Mouse (Mus musculus): ENCODE measurements around the gene Mapk9. TPM values are rescaled to one million over a fixed set of nuclear protein-coding genes. Genes with fewer than 3 reads are reported as not detected.
A peak's percentile ranks its signal among the peaks of the same experiment; 100 is the strongest.

Mapk9 gene
- polyA plus RNA-seq, 1 experiment from 2014 or later, result 41.7 TPM

DNA sequence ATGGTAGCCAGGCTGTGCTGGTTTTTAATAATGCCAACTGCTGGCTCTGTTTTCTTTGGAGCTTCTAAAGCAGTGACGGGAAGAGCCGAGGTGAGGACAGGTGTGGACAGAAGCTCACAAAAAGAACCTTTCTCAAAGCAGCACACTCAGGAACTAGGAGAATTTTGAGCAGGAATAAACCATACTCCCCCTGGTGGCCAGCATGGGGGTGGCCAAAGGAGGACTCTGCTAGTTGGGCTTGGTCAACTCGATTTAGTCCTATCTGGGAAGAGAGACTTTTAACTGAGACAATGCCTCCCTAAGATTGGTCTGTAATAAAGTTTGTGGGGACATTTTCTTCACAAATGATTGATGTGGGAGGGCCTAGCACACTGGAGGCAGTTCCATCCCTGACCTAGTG lies 1.6 kb upstream of the Mapk9 start:
- no peak overlapping the region for H3K9ac ChIP-seq (ENCODE audit: low read depth, low read length)
- 37% methylated on average over 3 of the region's 3 CpGs for WGBS
- no peak for ATAC-seq (ENCODE audit: low read depth)

DNA sequence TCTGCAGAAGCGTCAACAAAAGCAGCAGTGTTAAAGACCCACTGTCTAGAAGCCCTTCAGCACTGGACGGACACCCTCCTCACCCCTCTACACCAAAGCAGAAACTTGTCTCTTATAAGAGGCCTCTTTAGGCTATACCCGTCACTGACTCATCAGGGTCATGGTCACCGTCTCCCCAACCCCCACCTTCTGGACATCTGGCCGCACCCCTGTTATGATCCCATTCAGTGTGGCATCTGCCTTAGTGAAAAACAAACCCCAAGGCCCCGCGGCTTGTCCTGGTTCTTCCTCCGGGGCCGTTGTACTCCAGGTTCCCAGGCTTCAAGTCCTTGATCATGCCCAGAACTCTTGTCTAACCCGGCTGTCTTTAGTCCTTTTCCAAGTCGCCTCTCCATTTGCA lies 593 bp upstream of the Mapk9 start:
- Histone ChIP-seq H3K9ac (ENCODE audit: low read depth, low read length) (peak overlapping the region; percentile 92), H3K4me3 (ENCODE audit: low read depth, low read length) (peak overlapping the region; percentile 93), H3K27ac (replicated peaks; ENCODE audit: low read depth, low read length) (no peak overlapping the region), H3K4me2 (ENCODE audit: low read depth, low read length) (peak overlapping the region; percentile 75), H3K9me3 (ENCODE audit: control insufficient read depth, low read length) (no peaks in the 10 kb centered on the region), H3K4me1 (ENCODE audit: control insufficient read depth, insufficient read depth, low read length) (peaks cover 21% of the 10 kb centered on the region; the same call in 1 of the 2 replicates), H3K36me3 (ENCODE audit: control insufficient read depth, insufficient read depth, low read length) (no peaks in the 10 kb centered on the region), H3K27me3 (replicated peaks; ENCODE audit: control insufficient read depth, insufficient read depth, low read length) (no peaks in the 10 kb centered on the region)
- ATAC-seq (ENCODE audit: low read depth) (no peak), DNase-seq (ENCODE audit: low spot score) (no peak)
- 45% methylated on average over 11 of the region's 11 CpGs for WGBS

More for the DNA sequence above, 1.6 kb upstream of the Mapk9 start:
- Histone ChIP-seq H3K4me2 (ENCODE audit: low read depth, low read length) (no peak overlapping the region), H3K4me3 (ENCODE audit: low read depth, low read length) (no peak overlapping the region), H3K36me3 (ENCODE audit: control insufficient read depth, insufficient read depth, low read length) (no peaks in the 10 kb centered on the region), H3K9me3 (ENCODE audit: control insufficient read depth, low read length) (no peaks in the 10 kb centered on the region), H3K27ac (replicated peaks; ENCODE audit: low read depth, low read length) (no peak overlapping the region), H3K4me1 (ENCODE audit: control insufficient read depth, insufficient read depth, low read length) (peaks cover 21% of the 10 kb centered on the region; the same call in 1 of the 2 replicates), H3K27me3 (replicated peaks; ENCODE audit: control insufficient read depth, insufficient read depth, low read length) (no peaks in the 10 kb centered on the region)
- DNase-seq (ENCODE audit: low spot score), result no peak

DNA sequence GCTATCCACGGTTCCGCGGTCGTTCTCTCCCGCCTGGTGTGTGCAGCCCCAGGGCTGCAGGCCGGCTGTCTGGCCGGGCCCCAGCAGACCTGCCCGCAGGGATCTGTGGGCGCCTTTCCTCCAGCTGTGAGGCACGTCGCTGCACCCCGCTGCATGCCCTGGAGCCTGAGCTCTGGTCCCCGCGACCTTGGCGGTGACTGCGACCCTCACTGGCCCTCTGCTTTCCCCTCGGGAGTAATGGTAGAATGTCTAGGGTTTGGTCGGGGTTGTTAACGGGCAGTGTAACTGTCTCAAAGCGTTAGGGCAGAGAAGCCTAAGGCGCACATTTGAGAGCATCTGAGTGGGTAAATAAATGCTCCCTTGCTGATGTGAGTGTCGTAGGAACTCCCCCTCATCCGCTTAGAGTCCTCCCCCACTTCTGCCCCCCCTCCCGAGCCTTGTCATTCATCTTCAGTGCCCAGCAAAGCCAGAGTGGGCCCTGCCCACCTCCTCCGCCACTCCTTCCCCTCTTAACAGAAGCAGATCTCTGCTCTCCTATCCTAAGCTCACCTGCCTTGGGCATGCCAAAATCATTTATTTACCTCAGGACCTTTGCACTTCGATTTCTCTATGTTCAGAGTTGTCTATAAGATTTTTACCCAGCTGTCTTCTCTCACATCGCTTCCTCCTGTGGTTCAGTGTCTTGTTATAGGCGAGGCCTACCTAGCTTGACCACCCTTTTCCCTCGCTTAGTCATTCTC lies 690 bp downstream of the Mapk9 start:
- ATAC-seq (ENCODE audit: low read depth), result no peak; the same call in 1 of the 2 replicates
- Histone ChIP-seq H3K27ac (replicated peaks; ENCODE audit: low read depth, low read length) (peak overlapping the region; percentile 72), H3K27me3 (replicated peaks; ENCODE audit: control insufficient read depth, insufficient read depth, low read length) (no peaks in the 10 kb centered on the region), H3K36me3 (ENCODE audit: control insufficient read depth, insufficient read depth, low read length) (no peaks in the 10 kb centered on the region), H3K4me2 (ENCODE audit: low read depth, low read length) (peak overlapping the region; percentile 75), H3K9ac (ENCODE audit: low read depth, low read length) (peak overlapping the region; percentile 92), H3K4me3 (ENCODE audit: low read depth, low read length) (peak overlapping the region; percentile 93), H3K4me1 (ENCODE audit: control insufficient read depth, insufficient read depth, low read length) (peaks cover 21% of the 10 kb centered on the region; the same call in 1 of the 2 replicates), H3K9me3 (ENCODE audit: control insufficient read depth, low read length) (no peaks in the 10 kb centered on the region)
- WGBS, result 12% methylated on average over 23 of the region's 29 CpGs
- DNase-seq (ENCODE audit: low spot score), result peak; percentile 43

DNA sequence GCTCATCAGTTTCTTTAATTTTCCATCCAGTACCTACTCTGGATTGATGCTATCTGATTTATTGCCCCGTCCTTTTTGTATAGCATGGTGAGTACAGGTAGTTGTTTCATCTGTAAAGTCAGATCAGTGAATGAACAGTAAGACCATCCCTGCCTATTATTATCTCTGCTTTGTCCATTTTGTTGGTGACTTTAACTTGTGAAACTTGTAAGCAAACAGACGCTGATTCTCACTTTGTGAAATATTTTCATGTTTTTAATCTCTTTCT lies 1.2 kb downstream of the Mapk9 start:
- H3K9ac ChIP-seq (ENCODE audit: low read depth, low read length), result peak overlapping the region; percentile 92
- H3K27me3 ChIP-seq (replicated peaks; ENCODE audit: control insufficient read depth, insufficient read depth, low read length), result no peaks in the 10 kb centered on the region
- no peaks in the 10 kb centered on the region for H3K9me3 ChIP-seq (ENCODE audit: control insufficient read depth, low read length)
- DNase-seq (ENCODE audit: low spot score), result no peak
- H3K4me1 ChIP-seq (ENCODE audit: control insufficient read depth, insufficient read depth, low read length), result peaks cover 21% of the 10 kb centered on the region; the same call in 1 of the 2 replicates
- ATAC-seq (ENCODE audit: low read depth), result no peak
- no peak overlapping the region for H3K27ac ChIP-seq (replicated peaks; ENCODE audit: low read depth, low read length)
- WGBS, result 74% methylated on average over 2 of the region's 2 CpGs
- peak overlapping the region; percentile 75 for H3K4me2 ChIP-seq (ENCODE audit: low read depth, low read length)
- peak overlapping the region; percentile 93 for H3K4me3 ChIP-seq (ENCODE audit: low read depth, low read length)
- no peaks in the 10 kb centered on the region for H3K36me3 ChIP-seq (ENCODE audit: control insufficient read depth, insufficient read depth, low read length)

DNA sequence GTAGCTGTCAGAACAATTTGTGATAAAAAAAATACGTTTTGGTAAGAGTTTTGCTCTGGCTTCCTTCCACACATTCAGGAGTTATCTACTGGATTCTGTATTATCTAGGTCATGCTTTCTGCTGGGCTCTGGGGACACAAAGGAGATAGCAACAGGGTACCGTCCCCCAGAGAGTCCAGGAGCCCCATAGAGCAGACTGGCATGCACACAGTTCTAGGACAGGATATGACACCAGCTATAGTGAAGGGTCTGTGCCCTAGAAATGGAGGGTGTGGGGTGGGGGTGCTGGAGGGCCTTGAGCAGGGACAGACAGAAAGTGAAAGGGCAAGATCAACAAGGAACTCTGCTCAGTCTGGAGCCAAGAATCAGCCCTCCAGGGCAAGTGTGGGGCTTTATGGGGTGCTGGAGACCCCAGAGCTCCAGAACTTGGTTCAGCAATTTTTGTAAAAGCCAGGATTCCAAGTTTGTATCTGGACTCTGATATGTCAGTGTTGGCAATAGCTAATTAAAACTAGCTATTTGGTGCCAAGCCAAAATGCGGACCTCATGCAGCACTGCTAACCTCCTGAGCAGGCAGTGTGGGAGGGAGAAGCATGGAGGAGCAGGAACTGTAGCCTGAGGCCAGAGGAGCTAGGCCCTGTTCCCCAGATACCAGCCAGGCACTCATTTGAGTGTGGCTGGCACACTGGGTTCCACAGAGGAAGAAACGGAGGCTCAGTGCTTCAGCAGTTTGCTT lies 1.7 kb downstream of the Mapk9 start:
- Histone ChIP-seq H3K9me3 (ENCODE audit: control insufficient read depth, low read length) (no peaks in the 10 kb centered on the region), H3K9ac (ENCODE audit: low read depth, low read length) (peak overlapping the region; percentile 31; the same call in 1 of the 2 replicates), H3K27ac (replicated peaks; ENCODE audit: low read depth, low read length) (no peak overlapping the region), H3K4me2 (ENCODE audit: low read depth, low read length) (peak overlapping the region; percentile 75), H3K36me3 (ENCODE audit: control insufficient read depth, insufficient read depth, low read length) (no peaks in the 10 kb centered on the region), H3K4me1 (ENCODE audit: control insufficient read depth, insufficient read depth, low read length) (peaks cover 21% of the 10 kb centered on the region; the same call in 1 of the 2 replicates), H3K4me3 (ENCODE audit: low read depth, low read length) (0 out of 2 replicates have a peak overlapping the region, but pooled peaks have one; percentile 93), H3K27me3 (replicated peaks; ENCODE audit: control insufficient read depth, insufficient read depth, low read length) (no peaks in the 10 kb centered on the region)
- ATAC-seq (ENCODE audit: low read depth) (no peak), DNase-seq (ENCODE audit: low spot score) (no peak)
- WGBS, result 69% methylated on average over 4 of the region's 4 CpGs

DNA sequence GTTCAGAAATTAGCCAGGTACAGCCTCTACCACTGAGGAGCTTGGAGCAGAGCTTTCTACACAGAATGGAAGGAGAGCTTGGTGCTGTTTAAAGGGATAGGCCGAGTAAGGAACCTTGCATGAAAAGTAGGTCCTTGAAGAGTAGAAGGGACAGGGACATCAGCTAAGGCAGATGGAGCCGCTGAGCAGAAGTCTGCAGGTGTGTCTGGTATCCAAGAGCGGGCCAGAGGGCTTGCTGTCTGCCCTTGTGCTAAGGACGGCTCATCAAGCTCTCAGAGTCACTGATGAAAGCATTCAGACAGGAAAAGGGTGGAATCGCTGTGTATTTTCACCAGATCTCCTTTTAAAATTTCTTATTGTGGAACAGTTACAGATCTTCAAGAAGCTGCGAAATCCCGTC lies 3.8 kb downstream of the Mapk9 start:
- H3K9me3 ChIP-seq (ENCODE audit: control insufficient read depth, low read length), result no peaks in the 10 kb centered on the region
- H3K27me3 ChIP-seq (replicated peaks; ENCODE audit: control insufficient read depth, insufficient read depth, low read length), result no peaks in the 10 kb centered on the region
- H3K36me3 ChIP-seq (ENCODE audit: control insufficient read depth, insufficient read depth, low read length), result peaks cover 15% of the 10 kb centered on the region
- H3K27ac ChIP-seq (replicated peaks; ENCODE audit: low read depth, low read length), result no peak overlapping the region
- H3K4me3 ChIP-seq (ENCODE audit: low read depth, low read length), result no peak overlapping the region
- WGBS, result 85% methylated on average over 7 of the region's 7 CpGs
- no peak for DNase-seq (ENCODE audit: low spot score)
- H3K4me1 ChIP-seq (ENCODE audit: control insufficient read depth, insufficient read depth, low read length), result peaks cover 21% of the 10 kb centered on the region; the same call in 1 of the 2 replicates
- H3K4me2 ChIP-seq (ENCODE audit: low read depth, low read length), result no peak overlapping the region
- ATAC-seq (ENCODE audit: low read depth), result no peak
- H3K9ac ChIP-seq (ENCODE audit: low read depth, low read length), result no peak overlapping the region

DNA sequence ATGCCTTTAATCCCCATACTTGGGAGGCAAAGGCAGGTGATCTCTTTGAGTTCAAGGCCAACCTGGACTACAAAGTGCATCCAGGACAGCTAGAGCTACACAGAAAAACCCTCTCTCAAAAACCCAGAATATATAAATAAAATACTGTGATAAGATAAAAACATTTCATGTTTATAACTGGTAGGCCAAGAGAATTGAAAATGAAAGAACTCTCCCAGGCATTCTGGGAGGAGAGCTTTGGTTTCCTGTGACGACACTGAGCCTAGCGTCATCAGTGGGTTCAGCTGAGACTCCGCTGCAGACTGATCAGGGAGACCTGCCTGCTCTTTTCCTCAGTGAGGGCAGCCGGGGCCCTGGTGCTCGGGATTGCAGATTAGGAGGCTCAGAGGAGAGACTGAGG lies 8.6 kb downstream of the Mapk9 start:
- peaks cover 25% of the 10 kb centered on the region for H3K36me3 ChIP-seq (ENCODE audit: control insufficient read depth, insufficient read depth, low read length)
- H3K27me3 ChIP-seq (replicated peaks; ENCODE audit: control insufficient read depth, insufficient read depth, low read length), result no peaks in the 10 kb centered on the region
- H3K4me2 ChIP-seq (ENCODE audit: low read depth, low read length), result no peak overlapping the region
- DNase-seq (ENCODE audit: low spot score) (no peak), ATAC-seq (ENCODE audit: low read depth) (no peak)
- no peak overlapping the region for H3K27ac ChIP-seq (replicated peaks; ENCODE audit: low read depth, low read length)
- no peak overlapping the region for H3K9ac ChIP-seq (ENCODE audit: low read depth, low read length)
- WGBS, result 83% methylated on average over 5 of the region's 5 CpGs
- no peak overlapping the region for H3K4me3 ChIP-seq (ENCODE audit: low read depth, low read length)
- H3K4me1 ChIP-seq (ENCODE audit: control insufficient read depth, insufficient read depth, low read length), result no peaks in the 10 kb centered on the region
- H3K9me3 ChIP-seq (ENCODE audit: control insufficient read depth, low read length), result no peaks in the 10 kb centered on the region

DNA sequence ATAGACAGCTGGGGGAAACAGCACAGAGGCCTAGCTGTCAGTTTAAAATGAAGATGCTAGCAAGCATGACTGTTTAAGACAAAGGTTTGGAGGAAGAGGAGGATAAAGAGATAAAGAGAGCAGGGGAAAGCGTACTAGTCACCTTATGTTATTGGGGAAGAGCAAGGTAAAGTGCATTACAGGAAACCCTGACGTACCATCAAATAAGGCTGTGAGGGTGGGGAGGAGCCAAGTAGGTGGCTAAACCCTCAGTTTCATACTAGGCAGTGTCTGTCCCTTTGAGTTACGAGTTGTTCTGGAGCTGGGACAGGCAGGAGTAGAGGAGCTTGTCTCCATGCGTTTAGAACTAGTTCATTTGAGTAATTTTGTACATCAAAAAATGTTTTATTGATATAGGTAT lies 14.6 kb downstream of the Mapk9 start:
- Histone ChIP-seq H3K27ac (replicated peaks; ENCODE audit: low read depth, low read length) (no peak overlapping the region), H3K4me3 (ENCODE audit: low read depth, low read length) (no peak overlapping the region), H3K36me3 (ENCODE audit: control insufficient read depth, insufficient read depth, low read length) (peaks cover 22% of the 10 kb centered on the region), H3K4me1 (ENCODE audit: control insufficient read depth, insufficient read depth, low read length) (no peaks in the 10 kb centered on the region), H3K9me3 (ENCODE audit: control insufficient read depth, low read length) (no peaks in the 10 kb centered on the region), H3K9ac (ENCODE audit: low read depth, low read length) (no peak overlapping the region), H3K4me2 (ENCODE audit: low read depth, low read length) (no peak overlapping the region), H3K27me3 (replicated peaks; ENCODE audit: control insufficient read depth, insufficient read depth, low read length) (no peaks in the 10 kb centered on the region)
- DNase-seq (ENCODE audit: low spot score) (no peak), ATAC-seq (ENCODE audit: low read depth) (no peak)
- 89% methylated on average over 4 of the region's 4 CpGs for WGBS

All from embryonic facial prominence, embryonic 14.5 days (tissue).